14 mouse cellular contexts compared by ENCODE assay signal in genomic region chr6:118070321-118071012, GRCm38 (mm10). TPM values are rescaled to one million over a fixed set of nuclear protein-coding genes. Genes with fewer than 3 reads are reported as not detected.
DNase-seq lines count a peak whose midpoint lies in the region; ATAC-seq and TF ChIP-seq lines count a peak whose summit lies in the region.
"Had no signal": no experiment of that assay in that cellular context is flagged by ENCODE, and none has a peak within 500 bp of the region (broad histone marks: within the 10 kb centered on the region; RNA-seq: fewer than 3 reads in every experiment).

No protein-coding gene starts in this region.

- no peak overlapping the region for H3K4me3 ChIP-seq in cortical plate, adult 2 months (ENCODE audit: insufficient read depth, low read length)
- H3K4me3 ChIP-seq: liver, embryonic 13.5 days; midbrain, embryonic 13.5 days had no signal

- TF ChIP-seq POLR2A in cortical plate, adult 2 months (IDR thresholded peaks at IDR 0.05; ENCODE audit: extremely low read depth, insufficient read depth, low read length), result no peak

- H3K4me1 ChIP-seq in cortical plate, adult 2 months (ENCODE audit: control insufficient read depth, insufficient read depth, low read length), result peaks cover 28% of the 10 kb centered on the region

- peak overlapping the region; percentile 29; the same call in 1 of the 2 replicates for H3K27ac ChIP-seq in cortical plate, adult 2 months (ENCODE audit: insufficient read depth, low read length)
- H3K27ac ChIP-seq: liver, embryonic 13.5 days; midbrain, embryonic 13.5 days; stomach, postnatal 0 days had no signal

- no peak for DNase-seq in frontal cortex, postnatal 14 days (ENCODE audit: low spot score in 2 of 2)
- peak; percentile 46 for DNase-seq in retina, postnatal 1 day
- DNase-seq in retina, embryonic 14.5 days (ENCODE audit: low spot score), result no peak
- DNase-seq in right cerebral cortex, postnatal 25 days, result peak; percentile 72
- DNase-seq in adrenal gland, adult 18-20 months (ENCODE audit: low spot score in 2 of 2), result no peak
- DNase-seq in adrenal gland, postnatal 10 days, result no peak
- DNase-seq: heart, postnatal 36 days; kidney, adult 11 months; liver, embryonic 13.5 days had no signal

- ATAC-seq in frontal cortex, adult (ENCODE audit: low TSS enrichment), result peak; percentile 39; the same call in 1 of the 2 replicates
- ATAC-seq: midbrain, embryonic 13.5 days had no signal

- TF ChIP-seq CTCF in cortical plate, adult 2 months (IDR thresholded peaks at IDR 0.05; ENCODE audit: extremely low read depth, insufficient read depth, low read length), result no peak

RNA-seq across cellular contexts. Expression of gene Rasgef1a, which starts 59.2 kb away (rescaled TPM):
- polyA plus RNA-seq in cortical plate, adult 2 months (2012; rRNA removed), result 160 and 164 TPM in 2 replicates
- under 1 TPM; 0.29 to 0.30 TPM for total RNA-seq in adrenal gland, adult 18-20 months (2021)
- total RNA-seq in adrenal gland, postnatal 10 days (2021), result under 1 TPM; 0.21 to 0.36 TPM
- total RNA-seq: common myeloid progenitor, adult 5-6 weeks had no signal

Comparison
In these comparisons a context has a peak if more than half of its experiments do, and no peak if none do; other contexts are left out.
1. DNase-seq: peak in retina, postnatal 1 day (single experiment) and right cerebral cortex, postnatal 25 days (single experiment); none in frontal cortex, postnatal 14 days (0 of 2), retina, embryonic 14.5 days (single experiment), adrenal gland, adult 18-20 months (0 of 2) and adrenal gland, postnatal 10 days (single experiment).